In genomic region chr15:83169772-83170722, GRCm38 (mm10) we compare ENCODE assay signal across 8 mouse cellular contexts. TPM values are rescaled to one million over a fixed set of nuclear protein-coding genes. Genes with fewer than 3 reads are reported as not detected.
DNase-seq lines count a peak whose midpoint lies in the region; ATAC-seq lines count a peak whose summit lies in the region.

No protein-coding gene starts in this region.

- H3K4me3 ChIP-seq in midbrain, embryonic 11.5 days (ENCODE audit: low read depth, low read length) = no peak overlapping the region
- no peak overlapping the region for H3K4me3 ChIP-seq in midbrain, embryonic 16.5 days (ENCODE audit: low read depth, low read length)

- H3K27ac ChIP-seq in midbrain, embryonic 11.5 days (ENCODE audit: low read depth, low read length) = no peak overlapping the region
- H3K27ac ChIP-seq in midbrain, embryonic 16.5 days (ENCODE audit: low read length) = no peak overlapping the region

- H3K27me3 ChIP-seq in midbrain, embryonic 11.5 days (ENCODE audit: control insufficient read depth, insufficient read depth, low read length) = no peaks in the 10 kb centered on the region
- no peaks in the 10 kb centered on the region for H3K27me3 ChIP-seq in midbrain, embryonic 16.5 days (ENCODE audit: control insufficient read depth, insufficient read depth, low read depth, low read length)

- ATAC-seq in midbrain, embryonic 11.5 days (ENCODE audit: low FRiP score) = no peak
- ATAC-seq in midbrain, embryonic 16.5 days = no peak

- peak; percentile 57 for DNase-seq in midbrain, embryonic 11.5 days (ENCODE audit: low spot score, missing footprints)
- DNase-seq in heart, adult 18-20 months = peak; percentile 76 to 86
- DNase-seq in kidney, postnatal 10 days = peak; percentile 64
- peak; percentile 51 to 57 for DNase-seq in lung, postnatal 4 days
- no peak for DNase-seq in B cell, adult 2 months
- DNase-seq in adrenal gland, postnatal 14 days = no peak
- DNase-seq in urinary bladder, postnatal 4 days (ENCODE audit: low spot score in 2 of 2) = no peak

- 91% methylated on average over 8 of the region's 8 CpGs for WGBS in midbrain, embryonic 11.5 days
- 86% methylated on average over 8 of the region's 8 CpGs for WGBS in midbrain, embryonic 16.5 days

- no peaks in the 10 kb centered on the region for H3K9me3 ChIP-seq in midbrain, embryonic 11.5 days (ENCODE audit: control insufficient read depth, low read length)
- no peaks in the 10 kb centered on the region for H3K9me3 ChIP-seq in midbrain, embryonic 16.5 days (replicated peaks; ENCODE audit: control insufficient read depth, low read length, poor library complexity, severe bottlenecking)

- no peak overlapping the region for H3K4me2 ChIP-seq in midbrain, embryonic 11.5 days
- no peak overlapping the region for H3K4me2 ChIP-seq in midbrain, embryonic 16.5 days (ENCODE audit: low read length)

- H3K4me1 ChIP-seq in midbrain, embryonic 11.5 days (ENCODE audit: control insufficient read depth, insufficient read depth, low read length) = peaks cover 10% of the 10 kb centered on the region
- H3K4me1 ChIP-seq in midbrain, embryonic 16.5 days (ENCODE audit: control insufficient read depth, insufficient read depth, low read length) = peaks cover 17% of the 10 kb centered on the region

- no peak overlapping the region for H3K9ac ChIP-seq in midbrain, embryonic 11.5 days (ENCODE audit: low read length)
- no peak overlapping the region for H3K9ac ChIP-seq in midbrain, embryonic 16.5 days (ENCODE audit: low read depth, low read length)

- no peaks in the 10 kb centered on the region for H3K36me3 ChIP-seq in midbrain, embryonic 11.5 days (ENCODE audit: control insufficient read depth, insufficient read depth, low read length)
- 0 out of 2 replicates have a peak, but pooled peaks cover under 1% of the 10 kb centered on the region for H3K36me3 ChIP-seq in midbrain, embryonic 16.5 days (ENCODE audit: control insufficient read depth, insufficient read depth, low read length)

RNA-seq across cellular contexts. Expression of gene Cyb5r3, which starts 2.3 kb away (rescaled TPM):
- 156 and 161 TPM in 2 replicates for polyA plus RNA-seq in midbrain, embryonic 11.5 days (2014; fragmentation: Nextera tagmentation; extraction: Ambion mirVana)
- 107 and 121 TPM in 2 replicates for polyA plus RNA-seq in midbrain, embryonic 16.5 days (2015; fragmentation: Nextera tagmentation; extraction: Ambion mirVana)
- 10 to 100 TPM; 83.9 to 93.0 TPM for total RNA-seq in heart, adult 18-20 months (2021)
- total RNA-seq in adrenal gland, postnatal 14 days (2021) = 206 and 217 TPM in 2 replicates

RNA-seq across cellular contexts. Expression of gene Poldip3, which starts 20.9 kb away (rescaled TPM):
- polyA plus RNA-seq in midbrain, embryonic 11.5 days (2014; fragmentation: Nextera tagmentation; extraction: Ambion mirVana) = 167 and 173 TPM in 2 replicates
- polyA plus RNA-seq in midbrain, embryonic 16.5 days (2015; fragmentation: Nextera tagmentation; extraction: Ambion mirVana) = 140 and 145 TPM in 2 replicates
- total RNA-seq in heart, adult 18-20 months (2021) = 10 to 100 TPM; 23.1 to 26.2 TPM
- 87.6 and 97.0 TPM in 2 replicates for total RNA-seq in adrenal gland, postnatal 14 days (2021)

RNA-seq across cellular contexts. Expression of gene Rrp7a, which starts 47.4 kb away (rescaled TPM):
- polyA plus RNA-seq in midbrain, embryonic 11.5 days (2014; fragmentation: Nextera tagmentation; extraction: Ambion mirVana) = 70.5 and 79.6 TPM in 2 replicates
- polyA plus RNA-seq in midbrain, embryonic 16.5 days (2015; fragmentation: Nextera tagmentation; extraction: Ambion mirVana) = 90.6 and 93.0 TPM in 2 replicates
- 10 to 100 TPM; 28.6 to 37.9 TPM for total RNA-seq in heart, adult 18-20 months (2021)
- total RNA-seq in adrenal gland, postnatal 14 days (2021) = 95.0 and 99.4 TPM in 2 replicates

Comparison
In these comparisons a context has a peak if more than half of its experiments do, and no peak if none do; other contexts are left out.
1. DNase-seq: peak in midbrain, embryonic 11.5 days (single experiment), heart, adult 18-20 months (2 of 2), kidney, postnatal 10 days (single experiment) and lung, postnatal 4 days (2 of 2); none in B cell, adult 2 months (0 of 2), adrenal gland, postnatal 14 days (single experiment) and urinary bladder, postnatal 4 days (0 of 2).